Mouse (Mus musculus): ENCODE data around the gene Espnl. TPM values are rescaled to one million over a fixed set of nuclear protein-coding genes. Genes with fewer than 3 reads are reported as not detected.

Gene Espnl
- under 1 TPM; 0.02 to 0.33 TPM for polyA plus RNA-seq (2012; fragmentation: generic; extraction: Trizol)

DNA sequence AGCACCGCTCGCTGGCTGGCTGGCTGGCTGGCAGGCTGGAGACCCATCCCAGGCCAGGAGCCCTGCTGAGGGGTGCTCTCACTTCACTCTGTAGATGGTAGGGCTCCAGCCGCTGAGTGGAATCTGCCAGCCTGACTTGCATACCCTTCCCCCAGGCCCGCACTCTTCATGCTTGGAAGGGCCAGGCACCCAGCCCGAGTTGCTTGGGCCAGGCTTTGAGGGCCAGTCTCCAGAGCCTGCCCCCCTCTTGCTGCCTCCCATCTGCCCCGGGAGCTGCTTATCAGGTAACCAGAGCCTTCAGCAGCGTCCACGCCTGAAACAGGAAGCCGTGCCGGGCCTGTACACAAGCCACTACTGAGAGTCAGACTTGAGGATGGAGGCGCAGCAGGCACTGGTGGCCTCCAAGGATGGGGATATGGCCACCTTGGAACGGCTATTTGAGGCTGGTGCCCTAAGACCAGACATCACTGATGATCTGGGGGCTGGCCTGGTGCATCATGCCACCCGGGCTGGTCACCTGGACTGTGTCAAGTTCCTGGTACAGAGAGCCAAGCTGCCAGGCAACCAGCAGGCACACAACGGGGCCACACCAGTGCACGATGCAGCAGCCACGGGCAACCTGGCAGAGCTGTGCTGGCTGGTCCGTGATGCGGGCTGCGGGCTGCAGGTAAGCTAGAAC, at the start of gene Espnl:
TSS of gene Espnl (plus strand) at position 316 of the 679 bp plus-strand sequence.

DNA sequence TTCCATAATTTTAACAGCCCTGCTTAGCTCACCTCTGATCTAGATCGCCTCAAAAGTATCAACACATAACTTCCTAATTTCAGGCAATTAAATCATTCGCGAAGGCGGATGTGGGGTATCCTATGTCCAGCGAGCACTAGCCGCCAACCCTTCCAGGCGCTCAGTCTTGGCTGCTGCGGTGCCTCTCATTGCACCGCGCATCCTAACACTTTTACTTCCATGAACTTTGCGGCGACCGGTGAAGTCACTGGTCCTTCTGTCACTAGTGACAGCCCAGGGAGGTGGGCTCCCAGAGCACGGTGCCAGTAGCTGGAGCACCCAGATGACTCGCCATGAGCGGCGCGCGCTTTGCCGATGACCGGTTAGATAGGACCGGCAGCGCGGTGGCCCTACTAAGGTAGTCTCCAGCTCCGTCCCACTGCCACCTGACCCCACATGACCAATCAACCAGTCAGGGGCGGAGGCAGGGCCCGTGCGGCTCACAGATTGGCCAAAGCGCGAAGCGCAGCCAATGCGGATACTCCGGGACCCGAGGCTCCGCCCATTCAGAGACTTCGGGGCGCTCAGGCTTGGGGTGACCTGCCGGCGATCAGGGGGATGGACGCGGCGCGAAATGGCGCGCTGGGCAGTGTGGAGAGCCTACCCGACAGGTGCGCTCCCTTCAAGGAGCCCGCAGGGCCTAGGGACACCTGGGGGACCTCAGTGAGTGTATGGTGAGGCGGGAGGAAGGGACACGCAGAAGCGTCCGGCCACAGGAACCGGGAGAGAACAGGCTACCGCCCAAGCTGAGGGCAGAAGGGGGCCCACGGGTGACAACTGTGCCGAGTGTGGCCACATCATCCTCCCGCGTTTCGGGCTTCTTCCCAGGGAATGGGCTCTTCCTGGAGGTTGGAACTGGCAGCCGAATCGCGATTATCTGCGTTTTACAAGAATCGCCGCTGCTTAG, 23.8 kb upstream of the Espnl start, which contains the start of gene Scly:
TSS of gene Scly (plus strand) at position 540 of the 946 bp plus-strand sequence.

DNA sequence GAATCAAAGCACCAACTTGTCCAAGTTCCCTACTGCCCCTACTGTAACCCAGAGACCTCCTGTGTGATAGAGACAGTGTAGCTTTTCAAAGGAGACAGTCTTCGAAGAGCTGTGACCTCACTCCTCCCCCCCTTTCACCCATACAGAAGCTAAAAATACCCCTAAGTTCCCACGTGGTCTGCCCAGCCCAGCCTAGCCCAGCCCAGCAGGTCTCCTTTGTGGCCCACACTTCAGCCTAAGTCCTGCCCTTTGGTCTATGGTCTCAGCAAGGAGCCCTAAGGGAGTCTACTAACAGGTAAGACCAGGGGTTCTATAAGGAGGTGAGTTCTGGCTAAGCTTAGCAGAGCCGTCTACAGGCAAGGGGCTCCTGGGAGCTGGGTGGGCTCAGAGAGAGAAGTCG, 29.0 kb downstream of the Espnl start, which contains the start of gene Klhl30:
TSS of gene Klhl30 (plus strand) at position 176 of the 400 bp plus-strand sequence.

DNA sequence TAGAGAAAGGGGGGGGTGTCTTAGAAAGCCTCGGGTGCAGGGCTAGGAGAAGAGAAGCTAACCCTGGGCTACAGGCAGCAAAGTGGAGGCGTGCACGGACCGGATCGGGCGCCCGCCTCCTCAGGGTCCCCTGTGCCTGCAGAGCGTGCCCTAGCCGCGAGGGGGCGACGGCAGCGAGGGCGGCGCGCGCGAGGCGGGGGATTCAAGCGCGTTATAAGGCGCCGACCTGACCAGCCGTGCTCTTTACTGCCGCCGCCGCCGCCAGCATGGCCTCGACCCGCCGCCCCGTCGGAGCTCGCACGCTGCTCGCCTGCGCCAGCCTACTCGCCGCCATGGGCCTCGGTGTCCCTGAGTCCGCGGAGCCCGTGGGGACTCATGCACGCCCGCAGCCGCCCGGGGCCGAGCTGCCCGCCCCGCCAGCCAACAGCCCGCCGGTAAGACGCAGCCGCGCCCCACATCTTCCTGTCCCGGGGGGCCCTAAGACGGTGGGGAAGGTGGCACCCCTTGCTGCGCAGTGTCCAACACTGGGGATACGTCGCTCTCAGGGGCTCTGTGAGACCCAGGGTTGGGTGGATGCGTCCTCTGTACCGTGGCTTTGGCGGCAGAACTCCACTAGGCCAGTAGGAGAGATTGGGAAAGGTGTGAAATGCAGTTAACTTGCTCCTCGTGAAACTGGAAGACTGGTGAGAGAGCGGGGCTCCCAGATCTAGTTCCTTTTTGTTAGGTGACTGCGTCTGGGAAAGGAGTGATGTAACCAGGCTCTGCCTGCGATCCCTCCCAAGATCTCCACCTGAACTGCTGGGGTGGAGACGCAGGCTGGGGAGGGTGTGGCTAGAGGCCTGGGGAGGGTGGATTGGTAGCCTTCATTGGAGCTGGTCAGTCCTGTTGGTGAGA, 44.6 kb downstream of the Espnl start, which contains the start of gene Erfe:
TSS of gene Erfe (plus strand) at position 216 of the 894 bp plus-strand sequence.

Other genes starting within 250 kb of the Espnl start
- gene Rbm44, start 177.0 kb upstream of the Espnl start, polyA plus RNA-seq (2012; fragmentation: generic; extraction: Trizol): not detected
- gene Ramp1, start 142.3 kb upstream of the Espnl start, polyA plus RNA-seq (2012; fragmentation: generic; extraction: Trizol): under 1 TPM in 1 of 2 experiments, not detected in 1; 0.02 TPM
- gene Ube2f, start 71.8 kb upstream of the Espnl start, polyA plus RNA-seq (2012; fragmentation: generic; extraction: Trizol): 10 to 100 TPM; 12.7 to 24.1 TPM
- 10 to 100 TPM in 1 of 2 experiments, 1 to 10 TPM in 1; 8.1 to 11.2 TPM for gene Scly, start 23.7 kb upstream of the Espnl start, polyA plus RNA-seq (2012; fragmentation: generic; extraction: Trizol)
- under 1 TPM; 0.04 to 0.57 TPM for gene Klhl30, start 28.9 kb downstream of the Espnl start, polyA plus RNA-seq (2012; fragmentation: generic; extraction: Trizol)
- gene Erfe, start 44.4 kb downstream of the Espnl start, polyA plus RNA-seq (2012; fragmentation: generic; extraction: Trizol): under 1 TPM in 1 of 2 experiments, not detected in 1; 0.07 TPM
- 10 to 100 TPM; 47.7 to 64.5 TPM for gene Ilkap, start 76.7 kb downstream of the Espnl start, polyA plus RNA-seq (2012; fragmentation: generic; extraction: Trizol)
- 10 to 100 TPM; 29.4 to 52.4 TPM for gene Hes6, start 92.0 kb downstream of the Espnl start, polyA plus RNA-seq (2012; fragmentation: generic; extraction: Trizol)
- 1 to 10 TPM in 1 of 2 experiments, under 1 TPM in 1; 0.07 to 2.8 TPM for gene Per2, start 137.2 kb downstream of the Espnl start, polyA plus RNA-seq (2012; fragmentation: generic; extraction: Trizol)
- gene Traf3ip1, start 172.6 kb downstream of the Espnl start, polyA plus RNA-seq (2012; fragmentation: generic; extraction: Trizol): 1 to 10 TPM; 1.4 to 4.3 TPM
- 1 to 10 TPM; 5.1 to 7.5 TPM for gene Asb1, start 218.5 kb downstream of the Espnl start, polyA plus RNA-seq (2012; fragmentation: generic; extraction: Trizol)